In genomic region chr6:34273073-34273472, GRCm38 (mm10) we compare ENCODE assay signal across 13 mouse cellular contexts.
"Had no signal": no experiment of that assay in that cellular context is flagged by ENCODE, and none has a peak within 500 bp of the region (broad histone marks: within the 10 kb centered on the region; RNA-seq: fewer than 3 reads in every experiment).

No protein-coding gene starts in this region.

- H3K36me3 ChIP-seq: limb, embryonic 12.5 days; liver, embryonic 13.5 days; lung, embryonic 15.5 days; midbrain, embryonic 13.5 days; neural tube, embryonic 12.5 days; stomach, embryonic 15.5 days had no signal

- H3K4me3 ChIP-seq: limb, embryonic 12.5 days; liver, embryonic 13.5 days; lung, embryonic 15.5 days; midbrain, embryonic 13.5 days; neural tube, embryonic 12.5 days; stomach, embryonic 15.5 days had no signal

- H3K9me3 ChIP-seq: limb, embryonic 12.5 days; liver, embryonic 13.5 days; lung, embryonic 15.5 days; midbrain, embryonic 13.5 days; neural tube, embryonic 12.5 days; stomach, embryonic 15.5 days had no signal

- H3K27me3 ChIP-seq: liver, embryonic 13.5 days; lung, embryonic 15.5 days; midbrain, embryonic 13.5 days; neural tube, embryonic 12.5 days; stomach, embryonic 15.5 days had no signal

- ATAC-seq: liver, postnatal 0 days; midbrain, embryonic 13.5 days had no signal

- H3K4me1 ChIP-seq: limb, embryonic 12.5 days; liver, embryonic 13.5 days; neural tube, embryonic 12.5 days; stomach, embryonic 15.5 days had no signal

- H3K9ac ChIP-seq: limb, embryonic 12.5 days; liver, embryonic 13.5 days; liver, postnatal 0 days; lung, embryonic 15.5 days; midbrain, embryonic 13.5 days; neural tube, embryonic 12.5 days; stomach, embryonic 15.5 days had no signal

- H3K4me2 ChIP-seq: limb, embryonic 12.5 days; liver, embryonic 13.5 days; lung, embryonic 15.5 days; midbrain, embryonic 13.5 days; neural tube, embryonic 12.5 days; stomach, embryonic 15.5 days had no signal

- DNase-seq: kidney, adult 2 months; kidney, postnatal 25 days; layer of hippocampus, postnatal 36 days; liver; liver, embryonic 13.5 days; liver, postnatal 0 days; lung, postnatal 14 days; thymus, adult 2 months had no signal

- H3K27ac ChIP-seq: limb, embryonic 12.5 days; liver, embryonic 13.5 days; lung, embryonic 15.5 days; midbrain, embryonic 13.5 days; neural tube, embryonic 12.5 days; stomach, embryonic 15.5 days had no signal
